Mouse (Mus musculus) liver, adult 2 months (tissue): ENCODE measurements around the gene Slc43a3. TPM values are rescaled to one million over a fixed set of nuclear protein-coding genes. Genes with fewer than 3 reads are reported as not detected.

ENCODE experiments used
- DNase-seq: peaks from one replicate; pipeline ENCODE4 v3.0.0-alpha.2; 2011; ENCODE audit warnings: low read depth, low spot score; ENCODE audit errors: extremely low read depth
- H3K27ac ChIP-seq: fragments of 200-500 bp; replicated peaks from 2 replicates; pipeline ENCODE4 v1.5.1; 2012; ENCODE audit warnings: low read depth, mild to moderate bottlenecking, control low read depth, inconsistent platforms, low read length; ENCODE audit not compliant: insufficient read depth
- H3K27me3 ChIP-seq: fragments of 200-500 bp; 2 replicates; pipeline ENCODE4 v1.6.1; 2012; ENCODE audit warnings: mild to moderate bottlenecking, moderate library complexity, low read length, inconsistent platforms; ENCODE audit not compliant: control insufficient read depth, insufficient read depth
- H3K36me3 ChIP-seq: fragments of 200-500 bp; 2 replicates; pipeline ENCODE4 v1.6.1; 2012; ENCODE audit warnings: low read length, inconsistent platforms; ENCODE audit not compliant: control insufficient read depth, insufficient read depth
- H3K4me1 ChIP-seq: fragments of 200-500 bp; 2 replicates; pipeline ENCODE4 v1.6.1; 2011; ENCODE audit warnings: low read length; ENCODE audit not compliant: control insufficient read depth, insufficient read depth
- H3K4me3 ChIP-seq: fragments of 200-500 bp; 2 replicates; pipeline ENCODE4 v1.5.1; 2011; ENCODE audit warnings: low read depth, mild to moderate bottlenecking, control low read depth, low read length, moderate library complexity; ENCODE audit not compliant: insufficient read depth
- H3K79me2 ChIP-seq: fragments of 200-500 bp; 2 replicates; pipeline ENCODE4 v1.6.1; 2012; ENCODE audit warnings: inconsistent platforms, mild to moderate bottlenecking, low read length, moderate library complexity; ENCODE audit not compliant: control insufficient read depth, insufficient read depth
- H3K9ac ChIP-seq: fragments of 200-500 bp; 2 replicates; pipeline ENCODE4 v1.6.1; 2012; ENCODE audit warnings: low read depth, mild to moderate bottlenecking, control low read depth, inconsistent platforms, low read length
- CTCF ChIP-seq: fragments of 200-500 bp; IDR thresholded peaks from 2 replicates; pipeline ENCODE4 v1.5.1; 2011; ENCODE audit warnings: low read depth, low read length, control low read depth
- POLR2A ChIP-seq: fragments of 200-500 bp; IDR thresholded peaks from 2 replicates; pipeline ENCODE4 v1.6.1; 2011; ENCODE audit warnings: low read length, control low read depth; ENCODE audit not compliant: insufficient read depth; ENCODE audit errors: extremely low read depth
- WGBS: fragments of 180-500 bp; shearing (Covaris S2); methylation state at CpG from one replicate; pipeline ENCODE4 v1.1.7; 2018; 5-methylcytosine and 5-hydroxymethylcytosine counted together
- polyA plus RNA-seq: library from polyadenylated mRNA; depleted of rRNA; stranded (reverse); fragments of >200 nt; gene quantifications from 2 replicates; pipeline ENCODE4 v1.2.3, GENCODE M21; 2012; rRNA removed
- total RNA-seq: library from RNA; depleted of rRNA; stranded (reverse); fragments of >200 nt; gene quantifications from 2 replicates; pipeline ENCODE4 v1.2.3, GENCODE M21; 2014; rRNA removed

Gene Slc43a3
- total and polyA plus RNA-seq, 2 experiments, result 25.7 to 30.6 TPM

DNA sequence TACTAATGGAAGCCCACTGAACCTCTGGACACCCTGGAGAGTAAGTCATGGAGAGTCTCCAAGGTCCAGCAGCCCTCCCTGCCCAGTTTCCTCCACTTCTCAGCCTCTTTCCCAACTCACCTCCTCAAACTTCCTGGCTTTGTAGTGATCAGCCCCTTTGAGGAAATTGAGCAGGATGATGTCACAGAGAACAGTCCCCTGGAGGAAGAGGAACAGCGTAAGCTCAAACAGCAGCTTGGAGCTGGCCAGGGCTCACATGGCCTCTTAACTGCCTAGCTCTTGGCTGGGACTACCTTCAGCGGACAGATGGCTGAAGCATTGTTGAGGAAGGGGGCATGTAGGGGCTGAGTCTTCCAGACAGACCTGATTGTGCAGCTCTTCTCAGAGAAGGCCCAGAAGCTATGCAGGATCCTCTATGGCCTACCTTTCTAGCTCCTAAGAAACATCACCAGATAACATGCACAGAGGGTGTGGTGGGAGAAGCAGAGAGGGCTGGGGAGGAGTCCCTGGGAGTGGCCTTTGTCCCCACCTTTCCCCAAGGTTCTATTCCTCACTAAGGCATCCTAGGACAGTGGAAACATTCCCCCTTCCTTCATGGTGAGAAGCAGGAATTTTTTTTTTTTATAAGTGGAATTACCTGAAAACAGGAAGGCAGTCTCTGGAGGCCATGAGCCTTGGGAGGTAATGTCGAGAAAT, 63.3 kb downstream of the Slc43a3 start:
- peaks cover 7% of the 10 kb centered on the region; the same call in 1 of the 2 replicates for H3K4me1 ChIP-seq
- H3K79me2 ChIP-seq, result no peaks in the 10 kb centered on the region
- DNase-seq, result no peak
- no peak for TF ChIP-seq POLR2A
- no peak for TF ChIP-seq CTCF
- H3K9ac ChIP-seq, result no peak overlapping the region
- no peaks in the 10 kb centered on the region for H3K27me3 ChIP-seq
- no peak overlapping the region for H3K27ac ChIP-seq
- H3K36me3 ChIP-seq, result no peaks in the 10 kb centered on the region
- H3K4me3 ChIP-seq, result no peak overlapping the region
- 77% methylated on average over 3 of the region's 3 CpGs for WGBS

DNA sequence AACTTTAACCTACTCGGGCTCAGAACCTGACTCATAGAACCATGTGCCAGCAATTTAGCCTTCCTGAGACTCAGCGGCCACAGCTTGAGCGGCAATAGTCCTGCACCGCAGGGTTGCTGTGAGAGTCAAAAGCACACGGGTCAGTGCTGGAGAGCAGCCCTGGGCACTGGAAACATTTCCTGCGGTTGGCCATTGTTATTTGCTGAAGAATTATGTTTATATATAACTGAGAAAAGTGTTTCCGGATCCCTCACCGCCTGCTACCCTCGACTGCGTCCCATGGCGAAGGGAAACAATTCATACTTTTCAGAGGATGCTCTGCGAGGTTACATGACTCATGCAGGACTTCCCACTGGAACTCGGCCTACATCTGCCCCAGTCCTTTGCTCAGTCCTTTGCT, 65.1 kb downstream of the Slc43a3 start:
- no peak overlapping the region for H3K27ac ChIP-seq
- DNase-seq, result no peak

DNA sequence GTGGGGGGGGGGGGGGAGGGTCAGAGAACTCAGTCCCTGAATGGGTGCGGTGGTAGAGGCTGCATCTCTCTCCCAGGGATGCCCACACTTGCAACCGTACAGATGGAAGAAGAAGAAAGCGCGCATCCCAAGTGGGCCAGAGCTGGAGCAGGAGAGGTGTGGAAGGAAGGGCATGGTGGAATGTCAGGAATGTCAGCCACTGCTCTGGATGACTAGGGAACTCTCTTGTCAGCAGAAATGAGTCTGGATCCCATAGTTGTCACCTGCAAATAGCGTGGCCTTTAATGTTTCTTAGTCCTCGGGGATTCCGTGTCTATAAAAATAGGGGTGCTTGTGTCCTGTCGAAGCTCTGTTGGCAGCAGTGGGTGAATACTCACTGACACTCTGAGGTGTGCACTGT, 66.2 kb downstream of the Slc43a3 start:
- H3K27ac ChIP-seq, result no peak overlapping the region

More for the DNA sequence above, 65.1 kb downstream of the Slc43a3 start:
- Histone ChIP-seq H3K36me3 (no peaks in the 10 kb centered on the region), H3K4me3 (no peak overlapping the region), H3K4me1 (0 out of 2 replicates have a peak, but pooled peaks cover 4% of the 10 kb centered on the region), H3K79me2 (no peaks in the 10 kb centered on the region), H3K27me3 (no peaks in the 10 kb centered on the region), H3K9ac (no peak overlapping the region)
- no peak for TF ChIP-seq CTCF
- TF ChIP-seq POLR2A, result no peak
- 81% methylated on average over 13 of the region's 13 CpGs for WGBS

DNA sequence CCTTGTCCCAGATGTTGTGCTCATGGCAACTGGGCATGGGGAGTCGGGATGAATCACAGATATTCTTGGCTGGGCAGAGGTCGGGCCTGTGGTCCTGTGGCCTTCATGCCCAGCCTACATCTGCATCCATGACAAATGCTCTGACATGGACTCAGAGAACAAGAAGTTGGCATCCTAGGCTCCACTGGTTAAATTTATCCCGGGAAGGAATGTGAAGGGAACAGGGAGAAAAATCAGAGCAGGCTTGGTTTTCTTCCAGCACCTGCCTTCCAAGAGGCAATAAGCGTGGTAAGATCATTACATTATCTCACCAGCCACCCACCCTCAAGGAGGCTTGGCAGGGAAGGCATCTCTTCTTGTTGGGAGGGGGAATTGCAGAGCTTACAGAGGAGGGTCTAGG, 68.0 kb downstream of the Slc43a3 start:
- WGBS, result 90% methylated on average over 4 of the region's 4 CpGs

More for the DNA sequence above, 66.2 kb downstream of the Slc43a3 start:
- Histone ChIP-seq H3K9ac (no peak overlapping the region), H3K27me3 (no peaks in the 10 kb centered on the region), H3K4me3 (no peak overlapping the region), H3K36me3 (no peaks in the 10 kb centered on the region), H3K4me1 (no peaks in the 10 kb centered on the region), H3K79me2 (no peaks in the 10 kb centered on the region)
- TF ChIP-seq POLR2A, result no peak
- no peak for DNase-seq
- WGBS, result 92% methylated on average over 8 of the region's 8 CpGs

DNA sequence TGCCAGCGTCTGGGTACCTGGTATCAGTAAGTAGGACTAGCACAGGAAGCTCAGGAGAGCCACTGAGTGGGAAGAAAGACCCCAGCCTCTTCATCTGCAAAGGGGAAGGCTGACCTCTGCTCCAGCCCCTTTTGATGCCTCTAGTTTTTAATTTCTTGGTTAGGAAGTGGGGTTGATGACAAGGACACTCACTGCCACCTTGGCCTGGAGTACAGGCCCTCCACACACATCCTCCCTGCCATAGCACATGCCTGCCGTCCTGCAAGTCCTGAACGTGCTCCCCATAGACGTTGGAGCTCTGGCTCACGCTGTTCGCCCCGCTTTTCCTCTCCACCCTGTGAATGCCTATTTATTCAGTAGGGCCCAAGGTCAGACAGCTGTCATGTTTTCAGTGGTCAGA, 70.2 kb downstream of the Slc43a3 start:
- Histone ChIP-seq H3K27me3 (no peaks in the 10 kb centered on the region), H3K9ac (no peak overlapping the region), H3K4me3 (no peak overlapping the region), H3K27ac (no peak overlapping the region), H3K4me1 (peaks cover 3% of the 10 kb centered on the region; the same call in 1 of the 2 replicates), H3K36me3 (no peaks in the 10 kb centered on the region), H3K79me2 (no peaks in the 10 kb centered on the region)
- 71% methylated on average over 7 of the region's 7 CpGs for WGBS
- no peak for TF ChIP-seq CTCF
- no peak for TF ChIP-seq POLR2A
- DNase-seq, result no peak

More for the DNA sequence above, 68.0 kb downstream of the Slc43a3 start:
- H3K4me1 ChIP-seq, result peaks cover under 1% of the 10 kb centered on the region; the same call in 1 of the 2 replicates
- H3K27ac ChIP-seq, result no peak overlapping the region
- no peak for DNase-seq
- H3K36me3 ChIP-seq, result no peaks in the 10 kb centered on the region
- TF ChIP-seq POLR2A (no peak), CTCF (no peak)
- H3K4me3 ChIP-seq, result no peak overlapping the region
- H3K79me2 ChIP-seq, result no peaks in the 10 kb centered on the region
- H3K9ac ChIP-seq, result no peak overlapping the region
- no peaks in the 10 kb centered on the region for H3K27me3 ChIP-seq

DNA sequence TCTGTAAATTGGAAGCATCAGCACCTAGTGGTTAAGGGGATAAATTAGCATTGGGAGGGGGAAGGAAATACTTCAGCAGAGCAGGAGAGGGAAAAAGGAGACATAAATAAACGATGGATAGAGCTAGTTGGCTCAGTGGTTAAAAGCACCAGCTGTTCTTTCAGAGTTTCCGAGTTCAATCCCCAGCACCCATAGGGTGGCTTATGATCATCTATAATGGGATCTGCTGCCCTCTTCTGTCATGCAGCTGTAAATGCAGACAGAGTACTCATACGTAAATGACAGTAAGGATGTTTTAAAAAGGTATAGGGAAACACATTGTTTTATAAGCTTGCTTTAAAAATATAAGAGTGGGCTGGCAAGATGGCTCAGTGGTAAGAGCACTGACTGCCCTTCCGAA, 71.3 kb downstream of the Slc43a3 start:
- Histone ChIP-seq H3K9ac (no peak overlapping the region), H3K4me1 (peaks cover 3% of the 10 kb centered on the region; the same call in 1 of the 2 replicates), H3K79me2 (no peaks in the 10 kb centered on the region), H3K27me3 (no peaks in the 10 kb centered on the region), H3K27ac (no peak overlapping the region), H3K36me3 (no peaks in the 10 kb centered on the region), H3K4me3 (no peak overlapping the region)
- WGBS, result 20% methylated on average over 4 of the region's 4 CpGs
- TF ChIP-seq POLR2A (no peak), CTCF (no peak)
- peak; percentile 41 for DNase-seq

Other genes starting within 250 kb of the Slc43a3 start
- 21.9 and 25.8 TPM in 2 replicates for gene Zdhhc5, start 221.4 kb upstream of the Slc43a3 start, total RNA-seq
- gene Zdhhc5, start 221.4 kb upstream of the Slc43a3 start, polyA plus RNA-seq, result 35.6 and 36.1 TPM in 2 replicates
- gene Clp1, start 209.2 kb upstream of the Slc43a3 start, total RNA-seq, result 7.9 and 10.9 TPM in 2 replicates
- 8.6 and 12.6 TPM in 2 replicates for gene Clp1, start 209.2 kb upstream of the Slc43a3 start, polyA plus RNA-seq
- not detected in 2 replicates for gene Ypel4, start 202.5 kb upstream of the Slc43a3 start, total RNA-seq
- 0.05 TPM in 2 replicates for gene Ypel4, start 202.5 kb upstream of the Slc43a3 start, polyA plus RNA-seq
- 1.7 and 3.1 TPM in 2 replicates for gene Gm19426, start 192.9 kb upstream of the Slc43a3 start, total RNA-seq
- 1.9 and 3.0 TPM in 2 replicates for gene Gm19426, start 192.9 kb upstream of the Slc43a3 start, polyA plus RNA-seq
- gene Serping1, start 161.1 kb upstream of the Slc43a3 start, total RNA-seq, result 298 and 437 TPM in 2 replicates
- gene Serping1, start 161.1 kb upstream of the Slc43a3 start, polyA plus RNA-seq, result 979 and 1,033 TPM in 2 replicates
- 42.4 and 44.3 TPM in 2 replicates for gene Ube2l6, start 137.8 kb upstream of the Slc43a3 start, total RNA-seq
- gene Ube2l6, start 137.8 kb upstream of the Slc43a3 start, polyA plus RNA-seq, result 99.8 and 106 TPM in 2 replicates
- 0.18 TPM in 1 of 2 replicates, not detected in the other for gene Smtnl1, start 113.9 kb upstream of the Slc43a3 start, total RNA-seq
- not detected in 2 replicates for gene Smtnl1, start 113.9 kb upstream of the Slc43a3 start, polyA plus RNA-seq
- gene Timm10, start 109.6 kb upstream of the Slc43a3 start, total RNA-seq, result 36.1 and 36.4 TPM in 2 replicates
- 45.8 and 52.2 TPM in 2 replicates for gene Timm10, start 109.6 kb upstream of the Slc43a3 start, polyA plus RNA-seq
- gene Slc43a1, start 97.7 kb upstream of the Slc43a3 start, total RNA-seq, result 7.2 and 10.0 TPM in 2 replicates
- 8.9 and 12.1 TPM in 2 replicates for gene Slc43a1, start 97.7 kb upstream of the Slc43a3 start, polyA plus RNA-seq
- 0.13 TPM in 1 of 2 replicates, not detected in the other for gene Rtn4rl2, start 49.9 kb upstream of the Slc43a3 start, total RNA-seq
- gene Rtn4rl2, start 49.9 kb upstream of the Slc43a3 start, polyA plus RNA-seq, result 0.29 and 0.50 TPM in 2 replicates
- gene Prg2, start 43.9 kb downstream of the Slc43a3 start, total RNA-seq, result not detected in 2 replicates
- gene Prg2, start 43.9 kb downstream of the Slc43a3 start, polyA plus RNA-seq, result 0.11 TPM in 1 of 2 replicates, not detected in the other
- not detected in 2 replicates for gene Prg3, start 51.6 kb downstream of the Slc43a3 start, total RNA-seq
- gene Prg3, start 51.6 kb downstream of the Slc43a3 start, polyA plus RNA-seq, result not detected in 2 replicates
- 39.1 and 40.7 TPM in 2 replicates for gene Ssrp1, start 100.7 kb downstream of the Slc43a3 start, total RNA-seq
- 45.2 and 48.9 TPM in 2 replicates for gene Ssrp1, start 100.7 kb downstream of the Slc43a3 start, polyA plus RNA-seq
- gene P2rx3, start 100.9 kb downstream of the Slc43a3 start, total RNA-seq, result 2.1 and 2.8 TPM in 2 replicates
- gene P2rx3, start 100.9 kb downstream of the Slc43a3 start, polyA plus RNA-seq, result 1.2 and 2.1 TPM in 2 replicates
- 13.2 and 15.0 TPM in 2 replicates for gene Tnks1bp1, start 111.4 kb downstream of the Slc43a3 start, total RNA-seq
- 12.3 and 13.4 TPM in 2 replicates for gene Tnks1bp1, start 111.4 kb downstream of the Slc43a3 start, polyA plus RNA-seq
- gene Aplnr, start 199.6 kb downstream of the Slc43a3 start, total RNA-seq, result 0.07 and 0.09 TPM in 2 replicates
- gene Aplnr, start 199.6 kb downstream of the Slc43a3 start, polyA plus RNA-seq, result 0.04 and 0.06 TPM in 2 replicates